Mouse (Mus musculus): Measurements from ENCODE around the gene Mif4gd. TPM values are rescaled to one million over a fixed set of nuclear protein-coding genes. Genes with fewer than 3 reads are reported as not detected.
"Not testable (repeated sequence)": the region's sequence is repeated elsewhere in the genome, so short reads cannot be mapped to it uniquely, and the experiment has no call there.

The Mif4gd gene
- polyA plus RNA-seq, 1 experiment = 108 TPM

DNA sequence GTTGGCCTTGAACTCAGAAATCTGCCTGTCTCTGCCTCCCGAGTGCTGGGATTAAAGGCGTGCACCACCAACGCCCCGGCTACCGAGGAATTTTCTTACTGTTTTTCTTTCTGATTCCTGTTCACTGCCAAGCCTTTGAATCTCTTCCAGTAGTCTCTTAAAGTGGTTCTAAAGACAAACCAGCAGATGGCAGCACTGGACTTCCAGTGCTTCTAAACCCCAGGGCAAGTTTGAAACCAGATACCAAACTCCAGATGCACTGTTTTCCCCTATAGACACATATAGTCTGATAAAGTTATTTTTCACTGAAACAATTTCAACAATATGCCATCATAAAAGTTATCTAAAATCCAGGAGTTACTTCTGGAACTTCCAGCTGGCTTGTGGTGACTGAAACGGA, 34.7 kb upstream of the Mif4gd start:
- Histone ChIP-seq H3K27me3 (ENCODE audit: control insufficient read depth, insufficient read depth, low read length) (no peaks in the 10 kb centered on the region), H3K27ac (ENCODE audit: insufficient read depth, low read depth, low read length) (no peak overlapping the region), H3K4me3 (ENCODE audit: low read depth, low read length) (no peak overlapping the region), H3K36me3 (ENCODE audit: control insufficient read depth, insufficient read depth, low read length) (peaks cover 47% of the 10 kb centered on the region), H3K4me1 (ENCODE audit: control insufficient read depth, insufficient read depth, insufficient read length, low read length) (no peaks in the 10 kb centered on the region)
- TF ChIP-seq CTCF (IDR thresholded peaks at IDR 0.05; ENCODE audit: extremely low read depth, insufficient read length, insufficient replicate concordance, low read depth, low read length) (peak; percentile 6; the same call in 1 of the 2 replicates), POLR2A (IDR thresholded peaks at IDR 0.05; ENCODE audit: low read depth, low read length) (no peak)
- 26% methylated on average over 6 of the region's 6 CpGs for WGBS

DNA sequence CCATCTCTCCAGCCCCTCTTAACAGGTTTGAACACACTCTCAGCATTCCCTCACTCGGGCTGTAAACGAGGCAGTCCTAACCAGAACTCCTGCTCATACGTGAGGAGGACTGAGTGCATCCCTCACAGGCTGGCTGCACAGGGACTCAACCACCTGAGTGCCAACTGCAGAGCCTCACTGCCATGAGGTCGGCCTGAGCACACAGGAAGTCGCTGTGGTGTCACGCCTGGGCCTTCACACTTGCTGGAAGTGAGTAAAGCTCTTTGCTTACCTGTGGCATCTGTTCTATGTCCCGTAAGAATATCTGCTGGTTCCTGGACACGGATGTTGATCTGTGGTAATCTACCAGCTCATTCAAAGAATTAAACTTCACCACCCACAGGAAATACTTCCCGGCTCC, 33.7 kb upstream of the Mif4gd start:
- 90% methylated on average over 9 of the region's 9 CpGs for WGBS
- Histone ChIP-seq H3K27ac (ENCODE audit: insufficient read depth, low read depth, low read length) (no peak overlapping the region), H3K4me3 (ENCODE audit: low read depth, low read length) (no peak overlapping the region), H3K36me3 (ENCODE audit: control insufficient read depth, insufficient read depth, low read length) (peaks cover 46% of the 10 kb centered on the region), H3K4me1 (ENCODE audit: control insufficient read depth, insufficient read depth, insufficient read length, low read length) (peaks cover under 1% of the 10 kb centered on the region; the same call in 1 of the 2 replicates), H3K27me3 (ENCODE audit: control insufficient read depth, insufficient read depth, low read length) (no peaks in the 10 kb centered on the region)
- TF ChIP-seq CTCF (IDR thresholded peaks at IDR 0.05; ENCODE audit: extremely low read depth, insufficient read length, insufficient replicate concordance, low read depth, low read length) = no peak
- no peak for TF ChIP-seq POLR2A (IDR thresholded peaks at IDR 0.05; ENCODE audit: low read depth, low read length)

DNA sequence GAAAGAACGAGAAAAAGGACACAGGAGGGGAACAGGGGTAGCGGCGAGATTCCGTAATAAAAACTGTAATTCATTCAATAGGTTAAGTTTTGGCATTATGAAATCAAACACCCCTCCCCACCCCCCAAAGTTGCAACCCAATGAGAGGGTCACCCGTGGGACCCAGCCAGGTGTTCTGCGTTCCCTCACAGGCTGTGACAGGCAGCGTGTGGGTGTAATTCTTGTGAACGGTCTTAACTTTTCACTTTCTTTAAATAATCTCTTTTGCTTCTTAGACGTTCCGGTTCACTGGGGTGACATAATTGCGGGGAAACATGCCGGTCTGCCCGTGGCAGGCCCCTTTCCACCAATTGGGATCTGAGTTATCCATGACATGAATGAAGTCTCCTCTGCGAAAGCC, 32.7 kb upstream of the Mif4gd start:
- H3K4me3 ChIP-seq (ENCODE audit: low read depth, low read length); H3K4me1 ChIP-seq (ENCODE audit: control insufficient read depth, insufficient read depth, insufficient read length, low read length); H3K27me3 ChIP-seq (ENCODE audit: control insufficient read depth, insufficient read depth, low read length); H3K27ac ChIP-seq (ENCODE audit: insufficient read depth, low read depth, low read length): not testable (repeated sequence)
- H3K36me3 ChIP-seq (ENCODE audit: control insufficient read depth, insufficient read depth, low read length) = peaks cover 45% of the 10 kb centered on the region
- whole genome bisulfite sequencing = 92% methylated on average over 14 of the region's 14 CpGs

DNA sequence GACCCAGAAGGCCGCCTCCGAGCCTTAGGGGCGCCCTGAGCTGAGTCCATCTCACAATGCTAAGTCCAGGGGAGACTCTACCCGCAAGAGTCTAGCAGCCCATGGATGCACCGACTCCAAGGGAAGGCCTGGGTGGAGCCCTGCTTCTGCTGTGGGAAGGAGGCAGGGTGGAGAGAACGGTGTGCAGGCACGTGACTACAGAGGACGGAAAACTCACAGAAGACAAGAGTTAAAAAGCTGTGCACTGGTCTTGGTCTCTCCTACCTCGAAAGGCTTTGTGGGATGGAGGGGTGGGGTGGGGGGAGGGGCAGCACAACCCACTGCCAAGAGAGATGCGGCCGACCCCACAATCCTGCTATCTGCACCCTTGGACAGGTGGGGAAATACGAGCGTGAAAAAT, 31.5 kb upstream of the Mif4gd start:
- no peak overlapping the region for H3K27ac ChIP-seq (ENCODE audit: insufficient read depth, low read depth, low read length)
- peaks cover 37% of the 10 kb centered on the region for H3K36me3 ChIP-seq (ENCODE audit: control insufficient read depth, insufficient read depth, low read length)
- no peaks in the 10 kb centered on the region for H3K27me3 ChIP-seq (ENCODE audit: control insufficient read depth, insufficient read depth, low read length)
- TF ChIP-seq CTCF (IDR thresholded peaks at IDR 0.05; ENCODE audit: extremely low read depth, insufficient read length, insufficient replicate concordance, low read depth, low read length) (no peak), POLR2A (IDR thresholded peaks at IDR 0.05; ENCODE audit: low read depth, low read length) (no peak)
- 91% methylated on average over 13 of the region's 13 CpGs for WGBS
- H3K4me3 ChIP-seq (ENCODE audit: low read depth, low read length) = no peak overlapping the region
- peaks cover 16% of the 10 kb centered on the region for H3K4me1 ChIP-seq (ENCODE audit: control insufficient read depth, insufficient read depth, insufficient read length, low read length)

DNA sequence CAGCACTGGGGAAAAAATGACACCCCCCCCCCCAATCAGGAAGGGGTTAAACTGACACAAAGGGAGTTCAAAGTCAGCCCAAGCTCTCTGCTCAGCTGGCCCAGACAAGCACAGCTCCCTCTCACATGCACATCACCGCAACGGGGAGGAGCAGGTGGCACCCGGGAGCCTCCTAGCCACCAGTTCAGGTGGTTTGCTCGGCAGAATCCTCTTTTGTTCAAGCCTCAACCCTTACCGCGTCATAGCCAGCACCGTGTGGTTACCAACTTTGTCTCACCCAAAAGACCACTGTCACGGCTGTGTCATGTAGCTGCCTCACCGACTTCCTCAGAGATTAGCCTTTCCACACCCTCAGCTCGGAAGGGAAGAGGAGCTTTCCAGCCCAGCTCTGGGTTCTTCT, 30.5 kb upstream of the Mif4gd start:
- H3K27ac ChIP-seq (ENCODE audit: insufficient read depth, low read depth, low read length) = no peak overlapping the region
- no peaks in the 10 kb centered on the region for H3K27me3 ChIP-seq (ENCODE audit: control insufficient read depth, insufficient read depth, low read length)
- H3K4me1 ChIP-seq (ENCODE audit: control insufficient read depth, insufficient read depth, insufficient read length, low read length) = peaks cover 20% of the 10 kb centered on the region
- 76% methylated on average over 10 of the region's 10 CpGs for WGBS
- peaks cover 31% of the 10 kb centered on the region for H3K36me3 ChIP-seq (ENCODE audit: control insufficient read depth, insufficient read depth, low read length)
- no peak for TF ChIP-seq CTCF (IDR thresholded peaks at IDR 0.05; ENCODE audit: extremely low read depth, insufficient read length, insufficient replicate concordance, low read depth, low read length)
- no peak for TF ChIP-seq POLR2A (IDR thresholded peaks at IDR 0.05; ENCODE audit: low read depth, low read length)
- no peak overlapping the region for H3K4me3 ChIP-seq (ENCODE audit: low read depth, low read length)

DNA sequence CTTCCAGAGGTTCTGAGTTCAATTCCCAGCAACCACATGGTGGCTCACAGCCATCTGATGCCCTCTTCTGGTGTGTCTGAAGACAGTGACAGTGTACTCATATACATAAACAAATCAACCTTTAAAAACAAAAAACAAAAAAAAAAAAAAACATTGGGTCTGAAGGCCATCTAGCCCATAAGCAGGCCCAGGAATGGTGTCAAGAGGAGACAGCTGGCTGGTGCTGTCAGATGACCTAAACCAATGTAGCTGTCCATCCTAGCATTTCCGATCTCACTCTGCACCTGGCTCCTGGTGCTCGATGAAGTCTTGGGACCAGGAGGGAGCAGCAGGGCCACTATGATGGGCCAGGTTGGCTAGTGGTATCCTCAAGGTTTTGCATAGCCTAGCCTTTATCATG, 29.9 kb upstream of the Mif4gd start:
- peaks cover 28% of the 10 kb centered on the region for H3K36me3 ChIP-seq (ENCODE audit: control insufficient read depth, insufficient read depth, low read length)
- H3K27me3 ChIP-seq (ENCODE audit: control insufficient read depth, insufficient read depth, low read length) = no peaks in the 10 kb centered on the region
- H3K4me3 ChIP-seq (ENCODE audit: low read depth, low read length) = no peak overlapping the region
- H3K27ac ChIP-seq (ENCODE audit: insufficient read depth, low read depth, low read length) = no peak overlapping the region
- WGBS = 88% methylated on average over 2 of the region's 2 CpGs
- TF ChIP-seq CTCF (IDR thresholded peaks at IDR 0.05; ENCODE audit: extremely low read depth, insufficient read length, insufficient replicate concordance, low read depth, low read length) (no peak), POLR2A (IDR thresholded peaks at IDR 0.05; ENCODE audit: low read depth, low read length) (no peak)
- H3K4me1 ChIP-seq (ENCODE audit: control insufficient read depth, insufficient read depth, insufficient read length, low read length) = peaks cover 20% of the 10 kb centered on the region

DNA sequence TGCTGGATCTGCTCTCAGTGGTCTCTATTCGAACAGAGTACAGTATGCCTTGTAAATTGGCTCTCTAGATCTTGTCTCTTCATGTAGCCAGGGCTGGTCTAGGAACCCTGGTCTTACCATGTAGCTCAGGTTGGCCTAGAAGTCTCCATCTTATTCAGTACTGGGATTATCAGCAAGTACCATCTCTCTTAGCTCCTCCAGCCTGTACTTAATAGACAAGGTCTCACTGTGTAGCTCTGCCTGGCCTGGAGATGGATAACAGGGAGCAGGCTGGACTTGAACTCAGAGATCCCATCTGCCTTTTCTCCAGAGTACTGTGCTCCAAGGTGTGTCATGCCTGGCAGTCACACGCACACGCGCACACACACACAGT, 28.9 kb upstream of the Mif4gd start:
- peaks cover 20% of the 10 kb centered on the region for H3K4me1 ChIP-seq (ENCODE audit: control insufficient read depth, insufficient read depth, insufficient read length, low read length)
- TF ChIP-seq CTCF (IDR thresholded peaks at IDR 0.05; ENCODE audit: extremely low read depth, insufficient read length, insufficient replicate concordance, low read depth, low read length) (no peak), POLR2A (IDR thresholded peaks at IDR 0.05; ENCODE audit: low read depth, low read length) (no peak)

More for the DNA sequence above, 28.9 kb upstream of the Mif4gd start:
- 80% methylated on average over 4 of the region's 4 CpGs for WGBS
- H3K4me3 ChIP-seq (ENCODE audit: low read depth, low read length) = no peak overlapping the region
- no peaks in the 10 kb centered on the region for H3K27me3 ChIP-seq (ENCODE audit: control insufficient read depth, insufficient read depth, low read length)
- peaks cover 22% of the 10 kb centered on the region for H3K36me3 ChIP-seq (ENCODE audit: control insufficient read depth, insufficient read depth, low read length)
- peak overlapping the region; percentile 80 for H3K27ac ChIP-seq (ENCODE audit: insufficient read depth, low read depth, low read length)
